Comparison of ENCODE assay signal across 7 mouse cellular contexts in the genomic region with DNA sequence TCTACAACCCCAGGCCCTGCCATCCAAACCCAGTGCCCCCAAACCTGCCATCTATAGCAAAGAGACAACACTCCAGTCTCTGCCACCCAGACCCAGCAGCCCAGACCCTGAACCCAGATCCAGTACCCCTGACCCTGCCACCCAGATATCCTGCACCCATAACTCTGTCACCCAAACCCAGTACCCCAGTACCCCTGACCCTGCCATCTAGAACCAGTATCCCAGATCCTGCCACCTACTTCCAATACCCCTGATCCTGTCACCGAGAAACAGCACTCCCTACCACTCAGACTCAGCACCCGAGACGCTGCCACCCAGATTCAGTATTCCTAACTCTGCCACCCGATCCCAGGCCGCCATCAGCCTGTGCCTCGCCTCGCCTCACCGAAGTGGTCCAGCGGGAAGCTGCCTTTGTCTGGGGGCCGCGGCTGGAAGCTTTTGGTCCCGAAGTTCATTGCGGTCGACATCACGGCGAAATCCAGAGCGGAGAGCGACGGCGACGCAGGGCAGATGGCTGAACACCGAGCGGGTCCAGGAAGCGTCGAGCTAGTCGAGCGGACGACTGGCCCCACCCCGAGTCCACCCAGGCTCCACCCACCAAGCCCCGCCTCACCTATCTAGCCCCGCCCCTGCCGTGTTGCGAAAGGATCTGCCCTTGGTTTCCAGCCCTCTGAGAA. TPM values are rescaled to one million over a fixed set of nuclear protein-coding genes. Genes with fewer than 3 reads are reported as not detected.
DNase-seq lines count a peak whose midpoint lies in the region; ATAC-seq lines count a peak whose summit lies in the region.

No protein-coding gene starts in this region.

- H3K27me3 ChIP-seq in intestine, embryonic 15.5 days (replicated peaks), result no peaks in the 10 kb centered on the region
- no peaks in the 10 kb centered on the region for H3K27me3 ChIP-seq in midbrain, embryonic 11.5 days (ENCODE audit: control insufficient read depth, insufficient read depth, low read length)

- H3K27ac ChIP-seq in intestine, embryonic 15.5 days, result peak overlapping the region; percentile 72
- H3K27ac ChIP-seq in midbrain, embryonic 11.5 days (ENCODE audit: low read depth, low read length), result peak overlapping the region; percentile 40; the same call in 1 of the 2 replicates

- peak overlapping the region; percentile 85 for H3K9ac ChIP-seq in intestine, embryonic 15.5 days
- H3K9ac ChIP-seq in midbrain, embryonic 11.5 days (ENCODE audit: low read length), result peak overlapping the region; percentile 83

- H3K4me1 ChIP-seq in intestine, embryonic 15.5 days (replicated peaks), result peaks cover 26% of the 10 kb centered on the region
- peaks cover 2% of the 10 kb centered on the region for H3K4me1 ChIP-seq in midbrain, embryonic 11.5 days (ENCODE audit: control insufficient read depth, insufficient read depth, low read length)

- no peaks in the 10 kb centered on the region for H3K9me3 ChIP-seq in intestine, embryonic 15.5 days
- no peaks in the 10 kb centered on the region for H3K9me3 ChIP-seq in midbrain, embryonic 11.5 days (ENCODE audit: control insufficient read depth, low read length)

- ATAC-seq in intestine, embryonic 15.5 days, result peak; percentile 86
- peak; percentile 94 for ATAC-seq in midbrain, embryonic 11.5 days (ENCODE audit: low FRiP score)

- WGBS in intestine, embryonic 15.5 days, result under 1% methylated on average over 33 of the region's 33 CpGs
- WGBS in midbrain, embryonic 11.5 days, result under 1% methylated on average over 33 of the region's 33 CpGs

- peak overlapping the region; percentile 94 for H3K4me2 ChIP-seq in intestine, embryonic 15.5 days (replicated peaks)
- peak overlapping the region; percentile 88 for H3K4me2 ChIP-seq in midbrain, embryonic 11.5 days

- DNase-seq in adrenal gland, adult 18-20 months (ENCODE audit: low spot score in 2 of 2), result peak; percentile 98
- peak; percentile 97 for DNase-seq in embryo, embryonic 11 days
- DNase-seq in gastrocnemius, postnatal 25 days, result peak; percentile 93
- DNase-seq in left cerebral cortex, postnatal 36 days (ENCODE audit: low spot score in 2 of 2), result peak; percentile 90
- DNase-seq in midbrain, embryonic 11.5 days (ENCODE audit: low spot score, missing footprints), result peak; percentile 100
- peak; percentile 91 for DNase-seq in skeletal muscle tissue, adult 2 months (ENCODE audit: low read depth, low spot score)

- intact Hi-C loops in left cerebral cortex, postnatal 36 days (cut with DNase I), result no loop called here

- H3K4me3 ChIP-seq in intestine, embryonic 15.5 days (replicated peaks), result peak overlapping the region; percentile 77
- H3K4me3 ChIP-seq in midbrain, embryonic 11.5 days (ENCODE audit: low read depth, low read length), result peak overlapping the region; percentile 61

- peaks cover 15% of the 10 kb centered on the region for H3K36me3 ChIP-seq in intestine, embryonic 15.5 days
- peaks cover 4% of the 10 kb centered on the region for H3K36me3 ChIP-seq in midbrain, embryonic 11.5 days (ENCODE audit: control insufficient read depth, insufficient read depth, low read length)

RNA-seq across cellular contexts. Expression of a gene that starts 6.4 kb away (rescaled TPM):
- total RNA-seq in adrenal gland, adult 18-20 months (2021), result 100 to 1,000 TPM in 1 of 2 experiments, 10 to 100 TPM in 1; 75.7 to 130 TPM
- 10 to 100 TPM; 74.4 to 86.5 TPM for total RNA-seq in gastrocnemius, postnatal 25 days (2021)
- polyA plus RNA-seq in intestine, embryonic 15.5 days (2015; fragmentation: Nextera tagmentation; extraction: Ambion mirVana), result 162 and 168 TPM in 2 replicates
- total RNA-seq in left cerebral cortex, postnatal 36 days (2021), result 10 to 100 TPM; 65.7 to 74.4 TPM
- polyA plus RNA-seq in midbrain, embryonic 11.5 days (2014; fragmentation: Nextera tagmentation; extraction: Ambion mirVana), result 124 and 133 TPM in 2 replicates

RNA-seq across cellular contexts. Expression of a gene that starts 7.6 kb away (rescaled TPM):
- not detected for total RNA-seq in adrenal gland, adult 18-20 months (2021)
- total RNA-seq in gastrocnemius, postnatal 25 days (2021), result not detected
- polyA plus RNA-seq in intestine, embryonic 15.5 days (2015; fragmentation: Nextera tagmentation; extraction: Ambion mirVana), result 23.5 and 25.8 TPM in 2 replicates
- total RNA-seq in left cerebral cortex, postnatal 36 days (2021), result not detected
- not detected in 2 replicates for polyA plus RNA-seq in midbrain, embryonic 11.5 days (2014; fragmentation: Nextera tagmentation; extraction: Ambion mirVana)

RNA-seq across cellular contexts. Expression of a gene that starts 19.4 kb away (rescaled TPM):
- 10 to 100 TPM in 1 of 2 experiments, 1 to 10 TPM in 1; 4.5 to 11.6 TPM for total RNA-seq in adrenal gland, adult 18-20 months (2021)
- total RNA-seq in gastrocnemius, postnatal 25 days (2021), result 1 to 10 TPM; 1.1 to 1.4 TPM
- 20.1 and 20.5 TPM in 2 replicates for polyA plus RNA-seq in intestine, embryonic 15.5 days (2015; fragmentation: Nextera tagmentation; extraction: Ambion mirVana)
- 100 to 1,000 TPM; 260 to 316 TPM for total RNA-seq in left cerebral cortex, postnatal 36 days (2021)
- 2.4 TPM in 2 replicates for polyA plus RNA-seq in midbrain, embryonic 11.5 days (2014; fragmentation: Nextera tagmentation; extraction: Ambion mirVana)

RNA-seq across cellular contexts. Expression of a gene that starts 32.7 kb away (rescaled TPM):
- 10 to 100 TPM; 11.0 to 23.9 TPM for total RNA-seq in adrenal gland, adult 18-20 months (2021)
- total RNA-seq in gastrocnemius, postnatal 25 days (2021), result 10 to 100 TPM; 23.5 to 23.6 TPM
- polyA plus RNA-seq in intestine, embryonic 15.5 days (2015; fragmentation: Nextera tagmentation; extraction: Ambion mirVana), result 2.2 and 2.7 TPM in 2 replicates
- 10 to 100 TPM; 13.5 to 14.0 TPM for total RNA-seq in left cerebral cortex, postnatal 36 days (2021)
- polyA plus RNA-seq in midbrain, embryonic 11.5 days (2014; fragmentation: Nextera tagmentation; extraction: Ambion mirVana), result 1.5 and 2.7 TPM in 2 replicates

Comparison
In these comparisons a context has a peak if more than half of its experiments do, and no peak if none do; other contexts are left out.
1. Peak in every context shown above with its lines: DNase-seq, ATAC-seq, H3K4me3 ChIP-seq and H3K27ac ChIP-seq.
2. RNA of a gene that starts 19.4 kb away (total RNA-seq): 260 to 316 TPM in left cerebral cortex, postnatal 36 days; 4.5 to 11.6 TPM in adrenal gland, adult 18-20 months and 1.1 to 1.4 TPM in gastrocnemius, postnatal 25 days; every median in the first group is over 10 times any median in the second.